Mouse (Mus musculus) MEL (cell line): ENCODE data around the gene Hoxc10.

ENCODE experiments used
- CHD2 ChIP-seq: IDR thresholded peaks from 2 replicates; pipeline ENCODE4 v1.6.1; 2011; ENCODE audit warnings: low read length, improper control_type of control experiment
- CTCF ChIP-seq, 3 experiments: IDR thresholded peaks in 2 of 3; conservative IDR thresholded peaks in 1 of 3; 2 replicates each; pipeline ENCODE4 v1.5.1; 2011 to 2012; ENCODE audit warnings: low read length in 3 of 3, low read depth in 2 of 3, mild to moderate bottlenecking in 2 of 3, improper control_type of control experiment in 1 of 3, inconsistent platforms in 1 of 3, mixed read lengths in 1 of 3, moderate library complexity in 1 of 3; ENCODE audit not compliant: control insufficient read depth in 1 of 3, insufficient read depth in 1 of 3, poor library complexity in 1 of 3, severe bottlenecking in 1 of 3
- EP300 ChIP-seq, 2 experiments: IDR thresholded peaks; 2 replicates each; pipeline ENCODE4 v1.6.1; 2011; ENCODE audit warnings: improper control_type of control experiment in 2 of 2, low read length in 2 of 2, low read depth in 1 of 2, mild to moderate bottlenecking in 1 of 2
- GABPA ChIP-seq: IDR thresholded peaks from 2 replicates; pipeline ENCODE4 v1.6.1; 2012; ENCODE audit warnings: low read depth, mild to moderate bottlenecking, inconsistent platforms, low read length, improper control_type of control experiment, moderate library complexity
- GATA1 ChIP-seq: IDR thresholded peaks from 2 replicates; pipeline ENCODE4 v1.6.1; 2011; ENCODE audit warnings: low read depth, low read length, improper control_type of control experiment
- KAT2A ChIP-seq: conservative IDR thresholded peaks from 2 replicates; pipeline ENCODE4 v1.6.1; 2012; ENCODE audit warnings: low read depth, low read length, improper control_type of control experiment, inconsistent platforms
- MAFK ChIP-seq: IDR thresholded peaks from 2 replicates; pipeline ENCODE4 v1.6.1; 2011; ENCODE audit warnings: low read depth, mild to moderate bottlenecking, low read length, improper control_type of control experiment, borderline replicate concordance
- POLR2A ChIP-seq, 2 experiments: IDR thresholded peaks; 2 replicates each; pipeline ENCODE4 v1.6.1; 2011 to 2012; ENCODE audit warnings: low read length in 2 of 2, mild to moderate bottlenecking in 2 of 2, control low read depth in 1 of 2, improper control_type of control experiment in 1 of 2, low read depth in 1 of 2, moderate library complexity in 1 of 2; ENCODE audit not compliant: control insufficient read depth in 1 of 2, insufficient read depth in 1 of 2, poor library complexity in 1 of 2
- POLR2AphosphoS2 ChIP-seq: IDR thresholded peaks from 2 replicates; pipeline ENCODE4 v1.6.1; 2011; ENCODE audit warnings: low read length, improper control_type of control experiment
- RCOR1 ChIP-seq: IDR thresholded peaks from 2 replicates; pipeline ENCODE4 v1.6.1; 2012; ENCODE audit warnings: low read depth, mild to moderate bottlenecking, inconsistent platforms, low read length, improper control_type of control experiment
- SIN3A ChIP-seq: IDR thresholded peaks from 2 replicates; pipeline ENCODE4 v1.6.1; 2012; ENCODE audit warnings: low read length, improper control_type of control experiment, inconsistent platforms

- no peak for TF ChIP-seq EP300 (IDR thresholded peaks at IDR 0.05; ENCODE audit: low read depth in 1 of 2, low read length in 2 of 2)
- no peak for TF ChIP-seq POLR2AphosphoS2
- no peak for TF ChIP-seq MAFK
- no peak for TF ChIP-seq POLR2A (IDR thresholded peaks at IDR 0.05; ENCODE audit: control insufficient read depth in 1 of 2, insufficient read depth in 1 of 2, low read depth in 1 of 2, low read length in 2 of 2, poor library complexity in 1 of 2)
- TF ChIP-seq CTCF (IDR thresholded peaks at IDR 0.05 in 2 of 3, conservative IDR thresholded peaks at IDR 0.05 in 1 of 3; ENCODE audit: control insufficient read depth in 1 of 3, insufficient read depth in 1 of 3, low read depth in 2 of 3, low read length in 3 of 3, poor library complexity in 1 of 3, severe bottlenecking in 1 of 3), result no peak
- TF ChIP-seq SIN3A, result no peak
- no peak for TF ChIP-seq CHD2
- TF ChIP-seq GATA1, result no peak
- TF ChIP-seq GABPA, result no peak
- no peak for TF ChIP-seq KAT2A
- TF ChIP-seq RCOR1, result no peak
Observed at GRCm38 (mm10) chr15:102917972-102918572, 48.5 kb upstream of the Hoxc10 start.
